Mouse (Mus musculus) embryonic fibroblast, embryonic 13.5 days (primary cell): ENCODE data around the gene Mast3. TPM values are rescaled to one million over a fixed set of nuclear protein-coding genes. Genes with fewer than 3 reads are reported as not detected.

Source experiments
- H3K27ac ChIP-seq: 2 replicates; pipeline ENCODE4 v1.5.1; 2012; ENCODE audit warnings: low read length, control low read depth, inconsistent platforms; ENCODE audit not compliant: insufficient read depth
- H3K4me1 ChIP-seq: 2 replicates; pipeline ENCODE4 v1.6.1; 2011; ENCODE audit warnings: low read length; ENCODE audit not compliant: control insufficient read depth, insufficient read depth
- H3K4me3 ChIP-seq: 2 replicates; pipeline ENCODE4 v1.5.1; 2011; ENCODE audit warnings: mild to moderate bottlenecking, control low read depth, low read length; ENCODE audit not compliant: insufficient read depth
- CTCF ChIP-seq: IDR thresholded peaks from 2 replicates; pipeline ENCODE4 v1.5.1; 2011; ENCODE audit warnings: mild to moderate bottlenecking, control low read depth, low read length, moderate library complexity, borderline replicate concordance; ENCODE audit not compliant: insufficient read depth
- POLR2A ChIP-seq: IDR thresholded peaks from 2 replicates; pipeline ENCODE4 v1.6.1; 2011; ENCODE audit warnings: low read depth, mild to moderate bottlenecking, control low read depth, low read length, moderate library complexity
- polyA plus RNA-seq: library from polyadenylated mRNA; stranded (reverse); fragments of >200 nt; gene quantifications from 2 replicates; pipeline ENCODE4 v1.2.4, GENCODE M21; 2011; ENCODE audit warnings: low read depth; ENCODE audit not compliant: missing spikeins, insufficient read length

The Mast3 gene
- polyA plus RNA-seq, 1 experiment, result 13.1 TPM

GRCm38 (mm10) chr8:70795370-70795769 is 9.5 kb downstream of the Mast3 start:
- H3K27ac ChIP-seq, result no peak overlapping the region
- TF ChIP-seq POLR2A, result no peak
- peak; percentile 22; the same call in 1 of the 2 replicates for TF ChIP-seq CTCF
- H3K4me3 ChIP-seq, result no peak overlapping the region
- no peaks in the 10 kb centered on the region for H3K4me1 ChIP-seq

DNA sequence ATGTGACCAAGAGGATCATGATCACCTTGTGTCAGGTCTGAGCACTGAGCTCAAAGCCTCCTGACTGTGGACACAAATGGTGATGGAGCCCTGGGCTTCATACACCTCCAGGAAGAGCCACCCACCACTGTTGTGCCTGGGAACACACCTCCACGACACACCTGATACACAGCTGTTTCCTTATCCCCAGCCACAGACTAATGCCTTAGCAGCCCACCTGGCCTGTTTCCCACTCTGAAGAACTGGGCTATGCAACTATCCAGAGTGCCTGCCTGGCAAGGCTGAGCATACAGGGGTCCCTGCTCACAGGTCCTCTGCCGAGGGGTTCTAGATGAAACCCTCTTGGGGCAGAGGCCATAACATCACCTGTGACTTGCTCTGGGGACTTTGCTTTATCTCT is 10.6 kb downstream of the Mast3 start:
- no peak for TF ChIP-seq CTCF
- Histone ChIP-seq H3K4me1 (no peaks in the 10 kb centered on the region), H3K27ac (no peak overlapping the region), H3K4me3 (no peak overlapping the region)

GRCm38 (mm10) chr8:70792700-70793099 is 12.2 kb downstream of the Mast3 start:
- Histone ChIP-seq H3K4me3 (peak overlapping the region; percentile 37), H3K27ac (no peak overlapping the region), H3K4me1 (no peaks in the 10 kb centered on the region)
- TF ChIP-seq POLR2A, result no peak
- no peak for TF ChIP-seq CTCF

DNA sequence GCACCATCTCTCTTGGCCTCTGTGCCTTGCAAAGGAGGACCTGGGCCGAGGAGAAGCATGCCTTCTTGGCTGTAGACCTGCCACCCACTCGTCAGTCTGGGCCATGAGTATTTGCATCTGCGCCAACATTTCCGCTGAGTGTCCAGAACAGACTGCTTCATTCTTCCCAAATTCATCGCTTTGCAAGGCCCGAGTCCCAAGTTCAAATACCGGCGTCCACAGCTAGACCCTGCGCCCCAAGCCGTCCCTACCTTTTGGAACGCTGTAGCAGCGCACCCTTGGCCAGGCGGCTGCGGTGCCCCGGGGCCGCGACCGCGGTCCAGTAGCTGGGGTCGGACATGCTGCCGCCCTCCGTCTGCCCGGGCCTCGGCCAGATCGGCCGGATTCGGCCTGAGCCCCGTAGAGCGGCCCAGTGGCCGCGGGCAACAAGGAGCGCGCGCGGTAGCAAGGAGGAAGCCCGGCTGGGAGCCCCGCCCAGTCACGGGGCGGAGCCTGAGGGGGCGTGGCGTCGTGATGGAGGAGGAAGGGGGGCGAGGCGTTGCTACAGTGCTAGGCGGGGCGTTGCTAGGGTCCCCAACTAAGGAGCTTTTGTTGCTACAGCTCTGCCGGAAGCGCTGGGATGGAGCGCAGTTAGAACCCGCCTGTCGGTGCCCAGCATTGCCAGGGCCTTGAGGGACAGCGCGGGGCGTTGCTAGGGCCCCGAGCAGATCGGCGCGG is 12.7 kb downstream of the Mast3 start:
- H3K27ac ChIP-seq, result no peak overlapping the region
- no peaks in the 10 kb centered on the region for H3K4me1 ChIP-seq
- TF ChIP-seq CTCF (no peak), POLR2A (peak; percentile 85)
- peak overlapping the region; percentile 64 for H3K4me3 ChIP-seq

GRCm38 (mm10) chr8:70791294-70791701 is 13.6 kb downstream of the Mast3 start:
- Histone ChIP-seq H3K4me3 (peak overlapping the region; percentile 64), H3K4me1 (no peaks in the 10 kb centered on the region), H3K27ac (no peak overlapping the region)
- TF ChIP-seq CTCF (no peak), POLR2A (no peak)

DNA sequence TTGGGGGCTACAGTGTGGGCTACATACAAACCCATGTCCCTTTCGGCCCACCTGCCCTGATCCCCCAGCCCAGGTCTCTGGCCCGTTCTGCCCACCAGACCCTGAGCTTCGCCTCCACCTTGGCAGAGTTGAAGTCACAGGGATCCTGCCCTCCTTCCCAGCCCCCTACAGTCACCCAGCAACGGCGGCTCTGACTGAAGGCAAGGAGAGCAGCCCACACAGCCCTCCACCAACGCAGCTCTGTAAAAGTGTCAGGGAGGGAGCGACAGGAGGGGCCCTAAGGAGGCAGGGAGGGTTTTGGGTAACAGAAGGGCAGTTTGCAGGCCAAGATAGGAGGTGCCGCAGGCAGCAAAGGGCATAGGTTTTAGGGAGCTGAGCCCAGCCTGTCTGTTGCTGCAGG is 14.0 kb downstream of the Mast3 start:
- no peak overlapping the region for H3K27ac ChIP-seq
- TF ChIP-seq CTCF (no peak), POLR2A (no peak)
- no peaks in the 10 kb centered on the region for H3K4me1 ChIP-seq
- no peak overlapping the region for H3K4me3 ChIP-seq

- Histone ChIP-seq H3K27ac (no peak overlapping the region), H3K4me3 (no peak overlapping the region), H3K4me1 (no peaks in the 10 kb centered on the region)
- TF ChIP-seq POLR2A, result no peak
- TF ChIP-seq CTCF, result no peak
These were observed 15.8 kb downstream of the Mast3 start for GRCm38 (mm10) chr8:70789046-70789445.

GRCm38 (mm10) chr8:70787941-70788667 is 16.8 kb downstream of the Mast3 start:
- H3K4me1 ChIP-seq, result no peaks in the 10 kb centered on the region
- H3K4me3 ChIP-seq, result no peak overlapping the region

GRCm38 (mm10) chr8:70787051-70787445 is 17.8 kb downstream of the Mast3 start:
- TF ChIP-seq CTCF (no peak), POLR2A (no peak)
- no peak overlapping the region for H3K27ac ChIP-seq
- no peak overlapping the region for H3K4me3 ChIP-seq
- no peaks in the 10 kb centered on the region for H3K4me1 ChIP-seq

More at GRCm38 (mm10) chr8:70787941-70788667, 16.8 kb downstream of the Mast3 start:
- H3K27ac ChIP-seq, result no peak overlapping the region
- no peak for TF ChIP-seq POLR2A
- no peak for TF ChIP-seq CTCF
